In genomic region chr11:88048961-88049670, GRCm38 (mm10) we compare ENCODE assay signal across 8 mouse cellular contexts. TPM values are rescaled to one million over a fixed set of nuclear protein-coding genes. Genes with fewer than 3 reads are reported as not detected.
DNase-seq lines count a peak whose midpoint lies in the region; ATAC-seq and TF ChIP-seq lines count a peak whose summit lies in the region.

No protein-coding gene starts in this region.

- H3K36me3 ChIP-seq in megakaryocyte, embryonic 14.5 days (replicated peaks; ENCODE audit: low read length), result peaks cover 54% of the 10 kb centered on the region
- peaks cover 25% of the 10 kb centered on the region for H3K36me3 ChIP-seq in hindbrain, embryonic 15.5 days
- no peaks in the 10 kb centered on the region; the same call in 1 of the 2 replicates for H3K36me3 ChIP-seq in midbrain, postnatal 0 days (ENCODE audit: insufficient read depth, low read length)

- no peak for TF ChIP-seq POLR2A in brain, embryonic 14.5 days (IDR thresholded peaks at IDR 0.05; ENCODE audit: borderline replicate concordance, extremely low read depth, insufficient read depth, insufficient read length, poor library complexity, severe bottlenecking)

- no peak for TF ChIP-seq CTCF in brain, embryonic 14.5 days (IDR thresholded peaks at IDR 0.05; ENCODE audit: borderline replicate concordance, extremely low read depth, insufficient read depth, insufficient read length)
- TF ChIP-seq CTCF in midbrain, postnatal 0 days (IDR thresholded peaks at IDR 0.05), result no peak

- peak overlapping the region; percentile 98 for H3K4me3 ChIP-seq in megakaryocyte, embryonic 14.5 days (replicated peaks)
- peak overlapping the region; percentile 97 for H3K4me3 ChIP-seq in hindbrain, embryonic 15.5 days
- H3K4me3 ChIP-seq in midbrain, postnatal 0 days (ENCODE audit: low read depth, low read length), result peak overlapping the region; percentile 95

- no peaks in the 10 kb centered on the region for H3K27me3 ChIP-seq in megakaryocyte, embryonic 14.5 days (replicated peaks)
- no peaks in the 10 kb centered on the region for H3K27me3 ChIP-seq in hindbrain, embryonic 15.5 days
- no peaks in the 10 kb centered on the region for H3K27me3 ChIP-seq in midbrain, postnatal 0 days (ENCODE audit: insufficient read depth, low read length)

- no peak for ATAC-seq in megakaryocyte, adult 5-6 weeks (ENCODE audit: poor library complexity, severe bottlenecking)
- ATAC-seq in hindbrain, embryonic 15.5 days (ENCODE audit: low FRiP score, low read depth), result no peak
- ATAC-seq in midbrain, postnatal 0 days (ENCODE audit: low FRiP score), result no peak
- ATAC-seq in megakaryocyte progenitor cell, adult 5-6 weeks (replicated peaks; ENCODE audit: poor library complexity), result no peak

- H3K27ac ChIP-seq in hindbrain, embryonic 15.5 days (replicated peaks), result no peak overlapping the region
- H3K27ac ChIP-seq in midbrain, postnatal 0 days (ENCODE audit: low read depth, low read length), result no peak overlapping the region

- peak; percentile 34 for DNase-seq in brain, embryonic 14.5 days (ENCODE audit: low read depth)
- no peak for DNase-seq in midbrain, postnatal 0 days (ENCODE audit: low spot score)
- no peak for DNase-seq in right cerebral cortex, postnatal 4 days
- DNase-seq in frontal cortex, adult 2 months (ENCODE audit: extremely low spot score in 1 of 2, low spot score in 1 of 2), result no peak

- peak overlapping the region; percentile 99 for H3K9ac ChIP-seq in hindbrain, embryonic 15.5 days
- peak overlapping the region; percentile 97 for H3K9ac ChIP-seq in midbrain, postnatal 0 days (replicated peaks; ENCODE audit: low read length, poor library complexity, severe bottlenecking)

- H3K9me3 ChIP-seq in megakaryocyte, embryonic 14.5 days, result no peaks in the 10 kb centered on the region
- no peaks in the 10 kb centered on the region for H3K9me3 ChIP-seq in hindbrain, embryonic 15.5 days
- no peaks in the 10 kb centered on the region for H3K9me3 ChIP-seq in midbrain, postnatal 0 days (ENCODE audit: low read length)

- H3K4me2 ChIP-seq in hindbrain, embryonic 15.5 days, result peak overlapping the region; percentile 69
- peak overlapping the region; percentile 69 for H3K4me2 ChIP-seq in midbrain, postnatal 0 days (ENCODE audit: low read depth, low read length, poor library complexity, severe bottlenecking)

- 19% methylated on average over 26 of the region's 26 CpGs for whole genome bisulfite sequencing in hindbrain, embryonic 15.5 days
- 14% methylated on average over 26 of the region's 26 CpGs for WGBS in midbrain, postnatal 0 days

- H3K4me1 ChIP-seq in megakaryocyte, embryonic 14.5 days, result peaks cover 40% of the 10 kb centered on the region
- peaks cover 48% of the 10 kb centered on the region for H3K4me1 ChIP-seq in hindbrain, embryonic 15.5 days (replicated peaks)
- H3K4me1 ChIP-seq in midbrain, postnatal 0 days (ENCODE audit: insufficient read depth, low read length), result 0 out of 2 replicates have a peak, but pooled peaks cover 6% of the 10 kb centered on the region

RNA-seq across cellular contexts. Expression of gene Srsf1, which starts 1.9 kb away (rescaled TPM):
- 25.7 and 74.9 TPM in 2 replicates for polyA plus RNA-seq in megakaryocyte, embryonic 14.5 days (2012; ENCODE audit: insufficient read depth, low replicate concordance)
- total RNA-seq in megakaryocyte, adult 5-6 weeks (2015), result 146 and 156 TPM in 2 replicates
- total RNA-seq in megakaryocyte, adult 5-6 weeks (2017), result 369 and 388 TPM in 2 replicates
- polyA plus RNA-seq in brain, embryonic 14.5 days (2012; rRNA removed), result 456 and 624 TPM in 2 replicates
- 215 and 220 TPM in 2 replicates for polyA plus RNA-seq in hindbrain, embryonic 15.5 days (2015; fragmentation: Nextera tagmentation; extraction: Ambion mirVana)
- 280 and 374 TPM in 2 replicates for total RNA-seq in midbrain, postnatal 0 days (2014; rRNA removed)
- 111 and 125 TPM in 2 replicates for polyA plus RNA-seq in midbrain, postnatal 0 days (2015; fragmentation: Nextera tagmentation; extraction: Ambion mirVana)
- polyA plus RNA-seq in frontal cortex, adult 2 months (2012; rRNA removed), result 337 and 338 TPM in 2 replicates
- total RNA-seq in megakaryocyte progenitor cell, adult 5-6 weeks (2015), result 257 and 278 TPM in 2 replicates
- total RNA-seq in megakaryocyte progenitor cell, adult 5-6 weeks (2017), result 528 and 695 TPM in 2 replicates

RNA-seq across cellular contexts. Expression of gene Vezf1, which starts 19.0 kb away (rescaled TPM):
- polyA plus RNA-seq in megakaryocyte, embryonic 14.5 days (2012; ENCODE audit: insufficient read depth, low replicate concordance), result 5.8 and 9.9 TPM in 2 replicates
- total RNA-seq in megakaryocyte, adult 5-6 weeks (2015), result 46.4 and 55.3 TPM in 2 replicates
- total RNA-seq in megakaryocyte, adult 5-6 weeks (2017), result 22.6 and 25.0 TPM in 2 replicates
- polyA plus RNA-seq in brain, embryonic 14.5 days (2012; rRNA removed), result 45.0 and 58.4 TPM in 2 replicates
- 41.8 and 43.9 TPM in 2 replicates for polyA plus RNA-seq in hindbrain, embryonic 15.5 days (2015; fragmentation: Nextera tagmentation; extraction: Ambion mirVana)
- total RNA-seq in midbrain, postnatal 0 days (2014; rRNA removed), result 31.4 and 40.6 TPM in 2 replicates
- polyA plus RNA-seq in midbrain, postnatal 0 days (2015; fragmentation: Nextera tagmentation; extraction: Ambion mirVana), result 29.7 and 30.9 TPM in 2 replicates
- 23.2 and 24.3 TPM in 2 replicates for polyA plus RNA-seq in frontal cortex, adult 2 months (2012; rRNA removed)
- total RNA-seq in megakaryocyte progenitor cell, adult 5-6 weeks (2015), result 37.5 and 41.8 TPM in 2 replicates
- total RNA-seq in megakaryocyte progenitor cell, adult 5-6 weeks (2017), result 16.2 and 18.8 TPM in 2 replicates

RNA-seq across cellular contexts. Expression of gene Cuedc1, which starts 48.7 kb away (rescaled TPM):
- polyA plus RNA-seq in megakaryocyte, embryonic 14.5 days (2012; ENCODE audit: insufficient read depth, low replicate concordance), result 294 and 346 TPM in 2 replicates
- total RNA-seq in megakaryocyte, adult 5-6 weeks (2015), result 0.67 and 0.73 TPM in 2 replicates
- total RNA-seq in megakaryocyte, adult 5-6 weeks (2017), result 1.3 and 2.2 TPM in 2 replicates
- polyA plus RNA-seq in brain, embryonic 14.5 days (2012; rRNA removed), result 33.1 and 53.2 TPM in 2 replicates
- 46.3 and 49.7 TPM in 2 replicates for polyA plus RNA-seq in hindbrain, embryonic 15.5 days (2015; fragmentation: Nextera tagmentation; extraction: Ambion mirVana)
- 38.8 and 40.2 TPM in 2 replicates for total RNA-seq in midbrain, postnatal 0 days (2014; rRNA removed)
- 32.7 and 37.5 TPM in 2 replicates for polyA plus RNA-seq in midbrain, postnatal 0 days (2015; fragmentation: Nextera tagmentation; extraction: Ambion mirVana)
- 28.0 and 32.7 TPM in 2 replicates for polyA plus RNA-seq in frontal cortex, adult 2 months (2012; rRNA removed)
- total RNA-seq in megakaryocyte progenitor cell, adult 5-6 weeks (2015), result 0.73 and 3.7 TPM in 2 replicates
- total RNA-seq in megakaryocyte progenitor cell, adult 5-6 weeks (2017), result 0.12 and 1.0 TPM in 2 replicates
